Mouse (Mus musculus): ENCODE data around the gene Olfr969. TPM values are rescaled to one million over a fixed set of nuclear protein-coding genes. Genes with fewer than 3 reads are reported as not detected.
"Not testable (repeated sequence)": the region's sequence is repeated elsewhere in the genome, so short reads cannot be mapped to it uniquely, and the experiment has no call there.

Gene Olfr969
- not detected in 2 replicates for polyA plus RNA-seq (2012; ENCODE audit: insufficient read depth, insufficient read length, missing spikeins)

- Histone ChIP-seq H3K27ac (ENCODE audit: insufficient read depth, low read depth, low read length) (no peak within 1 kb of the TSS), H3K4me3 (ENCODE audit: insufficient read depth, low read length) (no peak within 1 kb of the TSS), H3K4me1 (ENCODE audit: control insufficient read depth, insufficient read depth, low read length) (no peaks in the 10 kb centered on the region)
- TF ChIP-seq CTCF (IDR thresholded peaks at IDR 0.05; ENCODE audit: low read depth, low read length) (no peak), POLR2A (IDR thresholded peaks at IDR 0.05; ENCODE audit: borderline replicate concordance, low read depth, low read length) (no peak)
Measured at GRCm38 (mm10) chr9:39790558-39790957, at the start of gene Olfr969. Olfr969 (plus strand) TSS chr9:39790945.

GRCm38 (mm10) chr9:39745949-39746348 is 44.8 kb upstream of the Olfr969 start, which contains the start of gene Olfr967:
Olfr967 (plus strand) TSS chr9:39746249.
- Histone ChIP-seq H3K27ac (ENCODE audit: insufficient read depth, low read depth, low read length) (no peak within 1 kb of the TSS), H3K4me1 (ENCODE audit: control insufficient read depth, insufficient read depth, low read length) (no peaks in the 10 kb centered on the region), H3K4me3 (ENCODE audit: insufficient read depth, low read length) (no peak within 1 kb of the TSS)
- TF ChIP-seq POLR2A (IDR thresholded peaks at IDR 0.05; ENCODE audit: borderline replicate concordance, low read depth, low read length): no peak
- no peak for TF ChIP-seq CTCF (IDR thresholded peaks at IDR 0.05; ENCODE audit: low read depth, low read length)

GRCm38 (mm10) chr9:39746428-39746827 is 44.3 kb upstream of the Olfr969 start:
- Histone ChIP-seq H3K4me3 (ENCODE audit: insufficient read depth, low read length) (no peak overlapping the region), H3K27ac (ENCODE audit: insufficient read depth, low read depth, low read length) (no peak overlapping the region), H3K4me1 (ENCODE audit: control insufficient read depth, insufficient read depth, low read length) (no peaks in the 10 kb centered on the region)
- TF ChIP-seq POLR2A (IDR thresholded peaks at IDR 0.05; ENCODE audit: borderline replicate concordance, low read depth, low read length) (no peak), CTCF (IDR thresholded peaks at IDR 0.05; ENCODE audit: low read depth, low read length) (no peak)

GRCm38 (mm10) chr9:39783153-39783552 is 7.6 kb upstream of the Olfr969 start, which contains the start of gene Olfr968:
Olfr968 (minus strand) TSS chr9:39783253.
- H3K4me3 ChIP-seq (ENCODE audit: insufficient read depth, low read length): no peak within 1 kb of the TSS
- TF ChIP-seq CTCF (IDR thresholded peaks at IDR 0.05; ENCODE audit: low read depth, low read length) (no peak), POLR2A (IDR thresholded peaks at IDR 0.05; ENCODE audit: borderline replicate concordance, low read depth, low read length) (no peak)
- no peaks in the 10 kb centered on the region for H3K4me1 ChIP-seq (ENCODE audit: control insufficient read depth, insufficient read depth, low read length)
- no peak within 1 kb of the TSS for H3K27ac ChIP-seq (ENCODE audit: insufficient read depth, low read depth, low read length)

GRCm38 (mm10) chr9:39808560-39808959 is 17.8 kb downstream of the Olfr969 start, which contains the start of gene Olfr970:
Olfr970 (plus strand) TSS chr9:39808860.
- TF ChIP-seq POLR2A (IDR thresholded peaks at IDR 0.05; ENCODE audit: borderline replicate concordance, low read depth, low read length): no peak
- TF ChIP-seq CTCF (IDR thresholded peaks at IDR 0.05; ENCODE audit: low read depth, low read length): no peak

GRCm38 (mm10) chr9:39836576-39836975 is 45.8 kb downstream of the Olfr969 start, which contains the start of gene Olfr971:
Olfr971 (plus strand) TSS chr9:39836876.
- H3K27ac ChIP-seq (ENCODE audit: insufficient read depth, low read depth, low read length); H3K4me1 ChIP-seq (ENCODE audit: control insufficient read depth, insufficient read depth, low read length); H3K4me3 ChIP-seq (ENCODE audit: insufficient read depth, low read length): not testable (repeated sequence)

More at GRCm38 (mm10) chr9:39808560-39808959, 17.8 kb downstream of the Olfr969 start, which contains the start of gene Olfr970:
- no peak within 1 kb of the TSS for H3K27ac ChIP-seq (ENCODE audit: insufficient read depth, low read depth, low read length)
- no peaks in the 10 kb centered on the region for H3K4me1 ChIP-seq (ENCODE audit: control insufficient read depth, insufficient read depth, low read length)
- H3K4me3 ChIP-seq (ENCODE audit: insufficient read depth, low read length): no peak within 1 kb of the TSS

Other genes with a start within 250 kb of the Olfr969 start
- not detected in 2 replicates for gene Olfr958, start 236.9 kb upstream of the Olfr969 start, polyA plus RNA-seq (2012; ENCODE audit: insufficient read depth, insufficient read length, missing spikeins)
- not detected in 2 replicates for gene Olfr959, start 215.4 kb upstream of the Olfr969 start, polyA plus RNA-seq (2012; ENCODE audit: insufficient read depth, insufficient read length, missing spikeins)
- not detected in 2 replicates for gene AW551984, start 186.5 kb upstream of the Olfr969 start, polyA plus RNA-seq (2012; ENCODE audit: insufficient read depth, insufficient read length, missing spikeins)
- gene Olfr148, start 180.3 kb upstream of the Olfr969 start, polyA plus RNA-seq (2012; ENCODE audit: insufficient read depth, insufficient read length, missing spikeins): not detected in 2 replicates
- not detected in 2 replicates for gene Olfr960, start 169.6 kb upstream of the Olfr969 start, polyA plus RNA-seq (2012; ENCODE audit: insufficient read depth, insufficient read length, missing spikeins)
- not detected in 2 replicates for gene Olfr961, start 145.9 kb upstream of the Olfr969 start, polyA plus RNA-seq (2012; ENCODE audit: insufficient read depth, insufficient read length, missing spikeins)
- not detected in 2 replicates for gene Olfr963, start 123.7 kb upstream of the Olfr969 start, polyA plus RNA-seq (2012; ENCODE audit: insufficient read depth, insufficient read length, missing spikeins)
- 0.28 TPM in 1 of 2 replicates, not detected in the other for gene Olfr149, start 83.8 kb upstream of the Olfr969 start, polyA plus RNA-seq (2012; ENCODE audit: insufficient read depth, insufficient read length, missing spikeins)
- gene Olfr965, start 79.6 kb upstream of the Olfr969 start, polyA plus RNA-seq (2012; ENCODE audit: insufficient read depth, insufficient read length, missing spikeins): not detected in 2 replicates
- not detected in 2 replicates for gene Olfr150, start 60.0 kb upstream of the Olfr969 start, polyA plus RNA-seq (2012; ENCODE audit: insufficient read depth, insufficient read length, missing spikeins)
- not detected in 2 replicates for gene Olfr967, start 44.7 kb upstream of the Olfr969 start, polyA plus RNA-seq (2012; ENCODE audit: insufficient read depth, insufficient read length, missing spikeins)
- not detected in 2 replicates for gene Olfr968, start 7.7 kb upstream of the Olfr969 start, polyA plus RNA-seq (2012; ENCODE audit: insufficient read depth, insufficient read length, missing spikeins)
- not detected in 2 replicates for gene Olfr970, start 17.9 kb downstream of the Olfr969 start, polyA plus RNA-seq (2012; ENCODE audit: insufficient read depth, insufficient read length, missing spikeins)
- not detected in 2 replicates for gene Olfr971, start 45.9 kb downstream of the Olfr969 start, polyA plus RNA-seq (2012; ENCODE audit: insufficient read depth, insufficient read length, missing spikeins)
- gene Olfr972, start 75.5 kb downstream of the Olfr969 start, polyA plus RNA-seq (2012; ENCODE audit: insufficient read depth, insufficient read length, missing spikeins): not detected in 2 replicates
- gene Olfr229, start 116.4 kb downstream of the Olfr969 start, polyA plus RNA-seq (2012; ENCODE audit: insufficient read depth, insufficient read length, missing spikeins): not detected in 2 replicates
- gene Olfr974, start 146.6 kb downstream of the Olfr969 start, polyA plus RNA-seq (2012; ENCODE audit: insufficient read depth, insufficient read length, missing spikeins): not detected in 2 replicates
- gene Olfr975, start 161.1 kb downstream of the Olfr969 start, polyA plus RNA-seq (2012; ENCODE audit: insufficient read depth, insufficient read length, missing spikeins): not detected in 2 replicates
- gene Olfr976, start 170.2 kb downstream of the Olfr969 start, polyA plus RNA-seq (2012; ENCODE audit: insufficient read depth, insufficient read length, missing spikeins): not detected in 2 replicates
- not detected in 2 replicates for gene Olfr978, start 201.2 kb downstream of the Olfr969 start, polyA plus RNA-seq (2012; ENCODE audit: insufficient read depth, insufficient read length, missing spikeins)
- not detected in 2 replicates for gene Olfr979, start 212.5 kb downstream of the Olfr969 start, polyA plus RNA-seq (2012; ENCODE audit: insufficient read depth, insufficient read length, missing spikeins)
- not detected in 2 replicates for gene Olfr980, start 218.6 kb downstream of the Olfr969 start, polyA plus RNA-seq (2012; ENCODE audit: insufficient read depth, insufficient read length, missing spikeins)
- gene Olfr981, start 230.5 kb downstream of the Olfr969 start, polyA plus RNA-seq (2012; ENCODE audit: insufficient read depth, insufficient read length, missing spikeins): 0.11 TPM in 1 of 2 replicates, not detected in the other

All from bone marrow macrophage, adult 2 months (primary cell).